Mouse (Mus musculus) layer of hippocampus, postnatal 36 days (tissue): ENCODE results near the gene Dapk2. TPM values are rescaled to one million over a fixed set of nuclear protein-coding genes. Genes with fewer than 3 reads are reported as not detected.

ENCODE experiments used
- DNase-seq, 2 experiments: peaks; one replicate each; pipeline ENCODE4 v3.0.0; 2022
- total RNA-seq, 2 experiments: library from RNA; stranded (reverse); gene quantifications; 2 replicates each; pipeline ENCODE4 v1.2.3; 2021

Dapk2 gene
- under 1 TPM; 0.90 to 0.91 TPM for total RNA-seq

GRCm38 (mm10) chr9:66157958-66158830 lies at the start of gene Dapk2:
TSS of gene Dapk2 (plus strand) at chr9:66158223.
- peak; percentile 57 to 60 for DNase-seq

DNA sequence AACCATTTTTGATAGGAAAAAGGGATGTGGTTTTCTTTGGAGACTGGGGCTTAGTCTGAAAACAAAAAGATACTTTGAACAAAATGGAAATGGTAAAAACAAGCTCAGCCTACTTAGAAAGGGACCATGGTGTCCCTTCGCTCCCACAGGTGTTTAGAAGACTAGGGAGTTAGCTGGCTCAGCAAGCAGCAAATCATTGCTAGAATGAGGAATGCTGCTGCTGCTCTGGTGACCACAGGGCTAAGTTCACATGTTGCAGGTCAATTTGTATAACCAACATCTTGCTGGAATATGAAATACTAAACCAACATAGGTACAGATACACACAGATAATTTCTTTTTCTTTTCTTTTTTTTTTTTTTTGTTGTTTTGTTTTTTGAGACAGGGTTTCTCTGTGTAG lies 48.4 kb upstream of the Dapk2 start:
- no peak for DNase-seq

GRCm38 (mm10) chr9:66110126-66110525 lies 47.9 kb upstream of the Dapk2 start:
- DNase-seq = no peak

DNA sequence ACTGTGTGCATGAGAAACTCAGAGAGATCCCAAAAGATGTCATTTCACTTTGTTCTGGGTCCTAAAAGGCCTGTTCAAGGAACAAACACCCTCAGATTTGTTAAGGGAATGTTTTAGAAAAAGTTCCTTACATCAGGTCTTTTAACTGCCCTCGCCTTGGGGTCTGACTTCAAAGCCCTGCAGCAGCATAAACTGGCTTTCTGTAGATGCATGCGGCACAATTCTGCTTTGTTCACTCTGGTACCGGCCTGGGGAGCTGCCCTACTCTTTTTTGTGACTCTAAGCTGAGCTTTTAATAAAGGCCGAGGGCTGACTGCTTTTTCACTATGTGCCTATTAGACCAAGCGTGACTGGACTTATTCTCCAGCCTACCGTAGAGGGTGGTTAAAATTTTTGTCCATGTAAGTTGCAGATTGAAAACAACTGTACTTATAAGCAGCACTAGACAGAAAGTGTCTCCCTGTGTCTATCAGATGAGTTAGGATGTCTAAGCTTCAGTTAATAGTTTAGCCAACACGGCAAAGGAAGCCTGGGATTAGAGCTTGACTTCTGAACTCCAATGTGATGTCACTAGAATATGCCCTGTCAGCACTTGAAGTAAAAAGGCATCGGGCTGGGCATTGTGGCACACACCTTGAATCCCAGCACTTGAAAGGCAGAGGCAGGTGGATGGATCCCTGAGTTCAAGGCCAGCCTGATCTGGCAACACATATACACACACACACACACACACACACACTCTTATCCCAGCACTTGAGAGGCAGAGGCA lies 47.2 kb upstream of the Dapk2 start:
- no peak for DNase-seq

DNA sequence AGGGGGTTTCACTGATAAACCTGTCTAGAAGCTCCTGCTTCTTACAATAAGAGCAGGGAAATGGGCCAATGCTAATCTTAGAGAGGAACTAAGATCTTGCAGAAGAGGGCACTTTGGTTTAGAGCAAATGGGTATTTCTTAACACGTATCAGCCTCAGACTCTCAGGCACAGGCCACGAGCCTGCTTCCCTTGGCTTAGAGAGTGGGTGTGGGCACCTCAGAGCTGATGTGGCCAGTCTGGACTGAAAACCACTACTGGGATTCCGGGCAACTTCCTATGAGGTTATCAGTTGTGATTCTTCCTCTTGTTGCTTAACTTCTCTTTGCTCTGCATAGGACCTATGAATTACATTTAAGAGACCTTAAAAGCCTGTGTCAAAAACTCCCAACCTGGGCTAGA lies 43.7 kb upstream of the Dapk2 start:
- DNase-seq = no peak

DNA sequence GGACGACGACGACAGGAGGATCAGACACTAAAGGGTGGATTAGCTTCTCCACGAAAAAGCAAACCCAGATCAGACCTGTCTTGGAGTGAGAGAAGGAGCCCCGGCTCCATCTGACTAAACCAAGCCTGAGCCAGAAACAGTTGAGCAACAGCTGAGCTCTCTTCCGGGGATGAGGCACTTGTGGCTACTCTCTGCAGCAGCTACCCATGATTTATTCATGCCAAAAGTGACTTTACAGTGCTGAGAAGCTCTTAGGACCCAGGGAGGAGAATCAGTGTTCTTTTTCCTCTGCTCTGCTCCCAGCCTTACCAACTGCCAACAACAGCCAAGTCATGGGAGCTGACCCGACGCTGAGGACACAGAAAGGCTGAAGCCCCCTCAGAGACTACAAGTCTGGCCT lies 41.1 kb upstream of the Dapk2 start:
- DNase-seq = no peak

GRCm38 (mm10) chr9:66119498-66119897 lies 38.5 kb upstream of the Dapk2 start:
- no peak for DNase-seq

DNA sequence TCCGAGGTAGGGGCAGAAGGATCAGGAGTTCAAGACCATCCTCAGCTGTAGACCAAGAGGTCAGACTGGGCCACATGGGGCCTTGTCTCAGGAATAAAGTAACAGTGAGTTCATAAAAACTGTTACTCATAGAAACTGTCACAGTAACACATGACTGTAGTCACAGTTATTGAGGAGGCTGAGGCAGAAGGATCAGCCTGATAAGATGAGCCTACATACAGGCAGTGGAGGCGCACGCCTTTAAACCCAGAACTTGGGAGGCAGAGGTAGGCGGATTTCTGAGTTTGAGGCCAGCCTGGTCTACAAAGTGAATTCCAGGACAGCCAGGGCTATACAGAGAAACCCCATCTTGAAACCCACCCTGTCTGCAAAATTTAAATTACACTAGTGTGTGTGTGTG lies 37.9 kb upstream of the Dapk2 start:
- no peak for DNase-seq

DNA sequence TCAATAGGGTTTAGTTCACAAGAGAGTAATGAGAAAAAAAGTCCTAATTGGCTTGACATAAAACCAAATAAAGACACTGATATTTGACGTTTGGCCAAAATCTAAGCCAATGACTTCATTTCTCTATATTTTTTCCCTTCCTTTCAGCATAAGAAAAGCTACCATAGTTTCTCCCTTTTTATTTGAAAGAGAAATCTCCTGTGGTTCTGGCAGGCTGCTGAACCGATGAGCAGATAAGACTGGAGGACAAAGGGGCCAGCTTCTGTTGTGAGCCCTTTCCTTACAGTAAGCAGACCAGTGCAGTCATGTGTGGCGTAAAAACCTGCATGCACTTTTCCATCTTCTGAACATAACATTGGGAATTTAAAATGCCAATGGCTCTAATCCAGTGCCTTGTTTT lies 37.1 kb upstream of the Dapk2 start:
- no peak for DNase-seq

GRCm38 (mm10) chr9:66121421-66121820 lies 36.6 kb upstream of the Dapk2 start:
- DNase-seq = no peak

DNA sequence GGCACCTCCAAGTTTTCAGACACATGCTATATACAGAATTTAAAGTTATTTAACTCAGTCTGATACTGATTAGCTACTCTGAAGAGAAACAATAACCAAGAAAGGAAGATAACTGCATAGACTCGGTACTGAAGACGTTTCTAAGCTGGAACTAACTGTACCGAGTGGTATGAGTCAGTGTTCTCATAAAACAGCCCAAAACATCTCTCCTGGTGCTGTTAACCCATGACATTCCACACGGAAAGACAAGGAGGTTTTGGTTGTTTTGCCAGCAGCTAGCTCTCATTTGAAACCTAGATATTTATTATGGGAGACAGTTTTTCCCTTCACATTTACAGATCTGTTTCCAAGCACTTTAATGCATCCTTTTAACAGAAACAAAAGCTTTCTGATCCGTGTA lies 34.4 kb upstream of the Dapk2 start:
- DNase-seq = no peak

GRCm38 (mm10) chr9:66124111-66124531 lies 33.9 kb upstream of the Dapk2 start:
- peak in 1 of 2 experiments; percentile 15 for DNase-seq

DNA sequence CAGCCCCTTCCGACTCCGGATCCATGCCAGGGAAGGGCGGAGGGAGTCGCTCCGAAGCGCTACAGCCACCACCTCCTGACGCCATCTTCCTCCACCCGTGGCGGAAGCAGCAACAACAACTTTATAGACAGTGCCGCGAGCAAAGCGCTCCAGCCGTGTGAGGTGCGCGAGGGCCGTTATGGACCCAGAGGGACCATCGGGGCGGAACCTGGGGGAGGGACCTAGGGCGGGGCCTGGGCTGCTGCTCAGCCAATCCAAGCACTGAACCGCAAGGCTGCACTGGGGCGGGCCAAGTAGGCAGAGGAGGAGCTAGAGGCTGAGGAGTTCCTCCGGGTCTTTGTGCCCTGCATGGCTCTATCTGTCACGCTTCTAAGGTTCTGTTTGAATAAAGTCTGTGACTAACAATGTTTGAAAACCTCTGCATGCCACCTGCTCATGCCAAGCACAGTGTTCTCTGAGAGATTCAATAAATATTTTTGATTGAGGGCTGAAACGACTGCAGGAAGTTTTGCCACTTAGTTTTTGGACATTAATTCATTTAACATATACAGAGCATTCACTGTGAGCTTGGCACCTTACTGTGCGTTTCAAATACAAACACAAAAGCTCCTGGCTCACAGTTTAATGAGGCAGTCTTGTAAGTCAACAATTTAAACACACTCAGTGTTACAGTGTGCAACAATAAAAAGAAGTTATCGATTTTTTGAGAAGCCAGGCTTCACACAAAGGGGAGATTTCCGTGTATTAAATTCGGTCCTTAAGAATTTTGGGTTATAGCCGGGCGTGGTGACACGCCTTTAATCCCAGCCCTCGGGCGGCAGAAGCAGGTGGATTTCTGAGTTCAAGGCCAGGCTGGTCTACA lies 33.1 kb upstream of the Dapk2 start:
- DNase-seq = peak; percentile 95

- no peak for DNase-seq
Measured at GRCm38 (mm10) chr9:66125543-66126455, 32.2 kb upstream of the Dapk2 start.

DNA sequence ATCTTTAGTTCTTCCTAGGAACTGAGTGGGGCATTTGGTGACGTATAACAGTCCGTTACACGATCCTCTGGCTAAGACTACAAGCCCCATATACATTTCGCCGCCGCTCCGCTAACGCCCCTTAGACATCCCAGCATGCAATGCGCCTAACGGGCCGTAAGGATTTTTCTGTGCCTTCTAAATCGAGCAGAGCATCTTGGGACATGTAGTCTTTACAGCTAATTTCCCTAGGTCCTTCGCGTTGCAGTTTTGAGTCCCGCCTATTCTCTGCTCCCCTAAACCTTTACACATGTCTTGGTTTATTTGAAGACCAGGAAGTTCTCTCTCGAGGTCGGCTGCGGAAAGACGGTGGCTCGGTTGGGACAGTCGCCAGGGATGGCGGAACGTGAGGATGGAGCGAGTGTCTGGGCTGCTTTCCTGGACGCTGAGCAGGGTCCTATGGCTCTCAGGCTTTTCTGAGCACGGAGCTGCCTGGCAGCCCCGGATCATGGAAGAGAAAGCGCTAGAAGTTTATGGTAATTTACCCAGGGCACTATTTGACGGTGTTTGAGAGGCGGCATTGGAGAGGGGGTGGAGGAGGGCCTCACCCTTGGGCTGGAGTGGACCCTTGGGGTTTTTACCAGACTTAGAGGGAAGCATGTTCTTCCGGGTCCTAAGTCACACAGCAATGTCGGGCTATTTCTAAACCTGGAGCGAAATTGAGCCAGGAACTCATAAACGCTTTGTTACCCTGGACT lies 31.4 kb upstream of the Dapk2 start, which contains the start of the genes Snx1 and Ciao2a:
Gene Snx1 (minus strand): TSS at position 132 of the 737 bp plus-strand sequence.
Gene Ciao2a (plus strand): TSS at position 156 of the 737 bp plus-strand sequence.
- peak; percentile 91 to 92 for DNase-seq

DNA sequence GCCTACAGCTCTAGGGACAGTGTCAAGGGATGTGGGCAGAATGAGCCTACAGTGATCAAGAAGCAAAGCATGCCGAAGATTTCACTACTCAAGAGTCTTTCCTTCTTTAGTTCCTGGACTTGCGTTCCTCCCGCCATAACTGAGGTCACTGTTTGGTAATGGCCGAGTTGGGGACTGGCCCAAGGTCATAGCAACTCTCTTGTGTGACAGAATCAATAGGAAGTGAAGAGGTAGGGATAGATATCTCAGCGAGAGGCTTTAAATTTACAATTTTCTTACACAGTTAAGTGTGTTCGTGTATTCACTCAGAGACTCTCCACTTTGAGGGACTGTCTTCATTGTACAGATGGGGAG lies 30.9 kb upstream of the Dapk2 start:
- no peak for DNase-seq

DNA sequence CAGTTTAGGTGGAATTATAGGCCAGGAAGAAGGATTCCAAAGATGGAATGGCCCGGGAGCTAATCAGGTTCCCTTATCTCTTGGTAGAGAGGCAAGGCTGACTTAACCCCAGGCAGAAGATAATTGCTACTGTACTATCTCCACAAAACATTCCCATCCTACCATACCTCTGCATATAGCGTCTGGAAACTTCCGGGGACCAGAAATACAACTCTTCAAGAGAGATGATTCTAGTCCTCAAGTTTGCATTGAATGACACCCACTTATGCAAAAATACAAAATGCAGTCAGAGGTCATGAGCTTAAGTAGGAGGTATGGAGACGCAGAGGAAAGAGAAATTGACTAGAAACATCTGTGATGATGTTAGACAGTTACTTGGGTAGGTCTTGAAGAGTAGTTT lies 30.1 kb upstream of the Dapk2 start:
- DNase-seq = no peak

DNA sequence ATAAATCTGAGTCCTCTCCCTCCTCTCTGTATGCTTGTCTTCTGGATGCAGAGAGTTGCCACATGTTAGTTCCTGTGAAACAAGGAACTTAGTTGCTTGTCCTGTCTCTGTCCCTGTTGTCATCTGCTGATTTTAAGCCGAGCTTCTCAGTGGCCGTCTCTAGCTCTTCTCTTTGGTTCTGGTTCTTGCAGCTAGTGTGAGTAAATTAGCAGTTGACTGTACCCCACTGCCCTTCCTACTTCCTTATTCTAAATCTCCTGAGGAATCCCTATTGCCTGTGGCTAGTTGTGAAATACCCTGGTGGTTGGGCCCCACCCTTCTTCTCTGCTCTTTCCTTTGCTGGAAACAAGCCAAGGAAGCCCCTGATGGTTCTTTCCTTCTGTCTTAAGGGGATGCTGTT lies 26.6 kb upstream of the Dapk2 start:
- DNase-seq = no peak

DNA sequence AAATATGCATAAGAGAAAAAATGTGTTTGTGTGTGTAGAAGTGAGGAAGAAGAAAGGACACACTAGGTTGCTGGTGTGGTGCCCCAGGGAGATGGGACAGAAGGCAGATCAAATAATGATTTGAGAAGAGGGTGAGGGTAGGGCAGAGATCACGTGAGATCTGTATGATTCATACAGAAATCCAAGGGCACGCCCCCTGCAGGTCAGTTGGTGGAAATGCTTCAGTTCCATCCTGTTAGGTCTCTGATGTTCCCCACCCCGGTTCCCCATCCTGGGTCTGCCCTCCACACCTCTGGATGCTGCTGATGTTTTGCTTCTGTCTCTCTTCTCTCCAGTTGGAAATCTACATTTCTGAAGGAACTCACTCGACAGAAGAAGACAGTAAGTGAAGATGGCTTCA lies 22.1 kb upstream of the Dapk2 start:
- no peak for DNase-seq

- DNase-seq = no peak
Measured at GRCm38 (mm10) chr9:66138193-66138592, 19.8 kb upstream of the Dapk2 start.

DNA sequence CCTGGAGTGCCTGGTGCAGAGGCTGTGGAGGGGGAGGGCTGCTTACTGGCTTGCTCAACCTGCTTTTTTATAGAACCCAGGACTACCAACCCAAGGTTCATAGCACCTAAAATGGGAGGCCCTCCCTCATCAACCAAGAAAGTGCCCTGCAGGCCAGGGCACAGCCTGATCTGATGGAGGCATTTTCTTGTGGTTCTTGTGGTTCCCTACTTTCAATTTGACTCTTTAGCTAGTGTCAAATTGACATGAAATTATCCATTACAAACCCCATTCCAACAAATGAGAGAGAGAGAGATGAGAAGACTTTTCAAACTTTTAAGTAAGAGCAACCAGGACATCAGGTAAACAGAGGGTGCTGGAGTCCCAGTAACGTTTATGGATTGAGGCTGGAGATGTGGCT lies 15.8 kb upstream of the Dapk2 start:
- DNase-seq = no peak
